Mouse (Mus musculus) heart, embryonic 11.5 days (tissue): ENCODE data around the gene Zfp39. TPM values are rescaled to one million over a fixed set of nuclear protein-coding genes. Genes with fewer than 3 reads are reported as not detected.

Source experiments
- ATAC-seq: fragments of 200-750 bp; cut with Nextera tagmentation; replicated peaks from 2 replicates; pipeline ENCODE4 v1.8.0; 2017; ENCODE audit warnings: moderate library complexity; ENCODE audit not compliant: insufficient number of reproducible peaks, low FRiP score, low TSS enrichment
- H3K27ac ChIP-seq: fragments of 300-500 bp; sonication (generic); 2 replicates; pipeline ENCODE4 v1.5.1; 2014; ENCODE audit warnings: mild to moderate bottlenecking, low read depth, low read length
- H3K27me3 ChIP-seq: fragments of 300-500 bp; sonication (generic); 2 replicates; pipeline ENCODE4 v1.6.1; 2014; ENCODE audit warnings: mild to moderate bottlenecking, low read length, mixed read lengths; ENCODE audit not compliant: control insufficient read depth, insufficient read depth
- H3K36me3 ChIP-seq: fragments of 300-500 bp; sonication (generic); 2 replicates; pipeline ENCODE4 v1.6.1; 2014; ENCODE audit warnings: mild to moderate bottlenecking, low read length, moderate library complexity, mixed read lengths; ENCODE audit not compliant: control insufficient read depth, insufficient read depth
- H3K4me1 ChIP-seq: fragments of 300-500 bp; sonication (generic); 2 replicates; pipeline ENCODE4 v1.6.1; 2014; ENCODE audit warnings: low read length; ENCODE audit not compliant: control insufficient read depth, insufficient read depth
- H3K4me2 ChIP-seq: fragments of 300-500 bp; sonication (generic); 2 replicates; pipeline ENCODE4 v1.6.1; 2014; ENCODE audit warnings: mild to moderate bottlenecking, moderate library complexity
- H3K4me3 ChIP-seq: fragments of 300-500 bp; sonication (generic); 2 replicates; pipeline ENCODE4 v1.5.1; 2014; ENCODE audit warnings: low read depth, low read length
- H3K9ac ChIP-seq: fragments of 300-500 bp; sonication (generic); 2 replicates; pipeline ENCODE4 v1.6.1; 2014; ENCODE audit warnings: mild to moderate bottlenecking, low read depth, low read length, moderate library complexity
- H3K9me3 ChIP-seq: fragments of 300-500 bp; sonication (generic); replicated peaks from 2 replicates; pipeline ENCODE4 v1.6.1; 2016; ENCODE audit warnings: low read length; ENCODE audit not compliant: control insufficient read depth
- WGBS: fragments of 180-500 bp; shearing (Covaris S2); extraction: QIAGEN DNeasy Blood & Tissue Kit; methylation state at CpG from one replicate; pipeline ENCODE4 v1.1.7; 2014; ENCODE audit not compliant: insufficient replicate concordance; 5-methylcytosine and 5-hydroxymethylcytosine counted together
- polyA plus RNA-seq: library from polyadenylated mRNA; unstranded; fragments of >200 nt; fragmentation: Nextera tagmentation; extraction: Ambion mirVana; gene quantifications from 2 replicates; pipeline ENCODE4 v1.2.1, GENCODE M21; 2014

The Zfp39 gene
- polyA plus RNA-seq, 1 experiment from 2014 or later = 5.4 TPM

DNA sequence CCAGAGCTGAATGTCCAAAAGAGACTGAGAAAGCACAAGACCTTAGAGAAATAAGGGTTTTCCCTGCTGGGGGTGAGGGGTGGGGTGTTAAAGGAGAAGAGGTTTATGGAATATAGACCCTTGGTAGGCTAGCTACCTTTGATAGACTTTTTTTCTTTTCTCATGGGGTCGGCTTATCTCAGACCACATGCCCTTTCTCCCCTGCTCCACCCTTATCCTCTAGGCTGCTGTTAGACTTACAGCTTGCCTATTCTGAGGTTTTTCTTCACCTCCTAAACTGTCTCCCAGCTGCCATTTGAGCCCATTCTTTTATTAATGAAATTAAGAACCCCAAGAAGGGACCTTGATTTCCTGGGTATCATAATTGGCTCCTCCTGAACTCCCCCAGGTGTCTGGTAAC, 9.8 kb upstream of the Zfp39 start:
- Histone ChIP-seq H3K9ac (peak overlapping the region; percentile 71), H3K27ac (peak overlapping the region; percentile 58), H3K27me3 (no peaks in the 10 kb centered on the region; the same call in 1 of the 2 replicates), H3K9me3 (no peaks in the 10 kb centered on the region), H3K4me1 (no peaks in the 10 kb centered on the region), H3K4me2 (peak overlapping the region; percentile 77), H3K4me3 (no peak overlapping the region), H3K36me3 (no peaks in the 10 kb centered on the region)
- ATAC-seq = no peak
- WGBS = 54% methylated on average over 1 of the region's 1 CpGs

DNA sequence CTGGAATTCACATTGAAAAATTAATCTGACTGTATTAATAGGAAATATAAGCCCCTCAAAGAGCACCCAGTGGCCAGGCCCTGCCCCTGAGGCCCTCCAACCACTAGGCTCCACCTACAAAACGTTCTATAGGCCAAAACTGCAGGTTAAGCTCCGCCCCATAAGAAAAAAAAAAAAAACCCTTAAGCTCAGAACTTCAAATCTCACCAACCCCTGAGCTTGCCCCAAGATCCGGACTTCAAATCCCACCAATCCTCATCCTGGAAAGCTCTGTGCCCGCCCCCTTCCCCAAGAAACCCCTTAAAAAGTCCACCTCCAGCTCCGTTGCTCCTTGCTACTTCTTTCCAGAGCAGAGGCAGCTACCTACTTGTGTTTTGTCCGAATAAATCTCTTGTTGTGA, 813 bp upstream of the Zfp39 start:
- Histone ChIP-seq H3K4me1 (peaks cover 5% of the 10 kb centered on the region), H3K27me3 (no peaks in the 10 kb centered on the region), H3K4me3 (no peak overlapping the region), H3K36me3 (0 out of 2 replicates have a peak, but pooled peaks cover 3% of the 10 kb centered on the region), H3K4me2 (peak overlapping the region; percentile 96; the same call in 1 of the 2 replicates), H3K9me3 (no peaks in the 10 kb centered on the region), H3K27ac (no peak overlapping the region), H3K9ac (no peak overlapping the region)
- 42% methylated on average over 6 of the region's 6 CpGs for WGBS
- no peak for ATAC-seq

DNA sequence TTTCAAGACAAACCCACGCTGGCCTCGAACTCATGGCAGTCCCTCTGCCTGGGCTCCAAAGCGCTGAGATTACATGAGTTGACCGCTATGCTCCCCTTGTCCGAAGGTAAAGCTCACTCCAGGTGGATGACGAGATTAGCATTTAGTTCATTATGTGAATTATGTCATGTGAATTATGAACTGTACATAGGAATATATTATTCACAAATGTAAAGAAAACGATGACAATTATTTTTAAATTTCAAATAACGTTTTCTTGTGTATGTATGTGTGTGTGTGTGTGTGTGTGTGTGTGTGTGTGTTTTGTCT, 339 bp upstream of the Zfp39 start:
- 0 out of 2 replicates have a peak overlapping the region, but pooled peaks have one; percentile 42 for H3K27ac ChIP-seq
- H3K9ac ChIP-seq = peak overlapping the region; percentile 58; the same call in 1 of the 2 replicates
- H3K36me3 ChIP-seq = 0 out of 2 replicates have a peak, but pooled peaks cover 3% of the 10 kb centered on the region
- H3K4me3 ChIP-seq = peak overlapping the region; percentile 78
- peak overlapping the region; percentile 96 for H3K4me2 ChIP-seq
- ATAC-seq = 0 out of 2 replicates have a peak, but pooled peaks have one; percentile 1
- H3K4me1 ChIP-seq = peaks cover 5% of the 10 kb centered on the region
- WGBS = 4% methylated on average over 8 of the region's 8 CpGs
- no peaks in the 10 kb centered on the region for H3K9me3 ChIP-seq
- no peaks in the 10 kb centered on the region for H3K27me3 ChIP-seq

DNA sequence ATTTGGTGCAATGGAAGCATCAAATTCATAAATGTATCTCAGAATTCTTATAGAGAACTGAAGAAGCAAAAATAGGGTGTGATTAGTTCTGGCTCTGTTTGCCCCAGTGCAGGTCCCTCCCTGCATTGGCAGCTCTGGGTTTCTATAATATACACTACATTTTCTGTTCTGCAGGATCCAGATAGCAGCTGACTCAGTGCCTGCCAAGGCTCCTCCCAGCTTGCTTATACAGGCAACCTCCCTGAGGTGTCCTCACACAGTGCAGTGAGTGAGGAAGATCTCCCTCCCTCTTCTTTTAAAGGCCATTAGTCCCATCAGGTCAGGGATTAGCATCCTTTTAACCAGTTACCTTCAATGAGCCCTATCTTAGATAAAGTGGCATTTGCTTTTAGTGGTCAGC, 2.9 kb downstream of the Zfp39 start:
- Histone ChIP-seq H3K4me1 (peaks cover 5% of the 10 kb centered on the region), H3K4me3 (no peak overlapping the region), H3K4me2 (no peak overlapping the region), H3K9ac (no peak overlapping the region), H3K36me3 (0 out of 2 replicates have a peak, but pooled peaks cover 7% of the 10 kb centered on the region), H3K27ac (no peak overlapping the region), H3K27me3 (no peaks in the 10 kb centered on the region), H3K9me3 (no peaks in the 10 kb centered on the region)
- ATAC-seq = no peak

GRCm38 (mm10) chr11:58897485-58897884, 6.5 kb downstream of the Zfp39 start:
- 81% methylated on average over 6 of the region's 6 CpGs for WGBS
- H3K9ac ChIP-seq = no peak overlapping the region
- no peak overlapping the region for H3K4me2 ChIP-seq
- H3K36me3 ChIP-seq = peaks cover 16% of the 10 kb centered on the region
- no peaks in the 10 kb centered on the region for H3K27me3 ChIP-seq
- H3K9me3 ChIP-seq = no peaks in the 10 kb centered on the region
- H3K4me1 ChIP-seq = no peaks in the 10 kb centered on the region
- no peak overlapping the region for H3K27ac ChIP-seq
- no peak overlapping the region for H3K4me3 ChIP-seq
- no peak for ATAC-seq

DNA sequence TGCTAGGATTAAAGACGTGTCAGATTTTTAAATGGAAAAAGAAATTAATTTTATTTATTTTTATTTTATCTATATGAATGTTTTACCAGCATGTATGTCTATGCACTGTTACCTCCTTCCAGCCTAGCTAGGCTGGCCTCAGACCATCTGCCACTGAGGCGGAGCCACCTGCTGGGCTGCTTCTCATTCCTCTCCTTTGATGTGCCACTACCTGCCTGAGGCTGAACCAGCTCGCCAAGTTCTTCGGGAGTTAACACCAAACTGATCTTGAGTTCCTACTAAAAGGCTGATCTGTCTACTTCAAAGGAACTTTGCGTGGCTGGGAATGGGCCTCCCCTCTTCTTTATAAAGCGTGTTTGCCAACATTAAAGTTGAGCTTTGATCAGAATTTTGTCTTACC, 9.6 kb downstream of the Zfp39 start:
- no peaks in the 10 kb centered on the region for H3K9me3 ChIP-seq
- H3K27me3 ChIP-seq = no peaks in the 10 kb centered on the region
- ATAC-seq = no peak
- no peak overlapping the region for H3K4me3 ChIP-seq
- no peaks in the 10 kb centered on the region for H3K4me1 ChIP-seq
- peaks cover 32% of the 10 kb centered on the region for H3K36me3 ChIP-seq
- H3K27ac ChIP-seq = no peak overlapping the region
- no peak overlapping the region for H3K4me2 ChIP-seq
- 79% methylated on average over 6 of the region's 6 CpGs for whole genome bisulfite sequencing
- H3K9ac ChIP-seq = no peak overlapping the region

DNA sequence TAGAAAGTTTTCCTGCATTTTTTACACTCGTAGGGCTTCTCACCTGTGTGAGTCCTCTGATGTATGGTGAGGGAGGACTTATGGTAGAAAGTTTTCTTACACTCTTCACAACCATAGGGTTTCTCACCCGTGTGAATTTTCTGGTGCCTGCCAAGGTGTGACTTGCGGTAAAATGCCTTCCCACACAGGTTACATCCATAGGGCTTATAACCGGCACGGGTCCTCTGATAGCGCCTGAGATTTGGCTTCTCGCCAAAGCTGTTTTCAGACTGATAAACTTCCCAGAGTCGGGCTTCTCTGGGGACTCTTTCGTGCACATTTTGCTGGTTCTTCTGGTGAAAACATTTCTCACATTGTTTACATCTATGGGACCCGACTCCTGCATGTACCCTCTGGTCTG, 13.5 kb downstream of the Zfp39 start:
- H3K4me2 ChIP-seq = no peak overlapping the region
- H3K27ac ChIP-seq = no peak overlapping the region
- no peak for ATAC-seq
- 87% methylated on average over 10 of the region's 10 CpGs for WGBS
- no peaks in the 10 kb centered on the region for H3K9me3 ChIP-seq
- H3K4me3 ChIP-seq = no peak overlapping the region
- peaks cover 28% of the 10 kb centered on the region for H3K36me3 ChIP-seq
- no peak overlapping the region for H3K9ac ChIP-seq
- no peaks in the 10 kb centered on the region for H3K27me3 ChIP-seq
- H3K4me1 ChIP-seq = no peaks in the 10 kb centered on the region

- no peaks in the 10 kb centered on the region for H3K9me3 ChIP-seq
- H3K4me1 ChIP-seq = no peaks in the 10 kb centered on the region
- H3K27ac ChIP-seq = no peak overlapping the region
- no peak overlapping the region for H3K9ac ChIP-seq
- H3K36me3 ChIP-seq = peaks cover 12% of the 10 kb centered on the region
- WGBS = 80% methylated on average over 8 of the region's 8 CpGs
- no peak for ATAC-seq
- no peak overlapping the region for H3K4me2 ChIP-seq
- no peaks in the 10 kb centered on the region for H3K27me3 ChIP-seq
- H3K4me3 ChIP-seq = no peak overlapping the region
Measured at GRCm38 (mm10) chr11:58883756-58884155, 20.3 kb downstream of the Zfp39 start.

DNA sequence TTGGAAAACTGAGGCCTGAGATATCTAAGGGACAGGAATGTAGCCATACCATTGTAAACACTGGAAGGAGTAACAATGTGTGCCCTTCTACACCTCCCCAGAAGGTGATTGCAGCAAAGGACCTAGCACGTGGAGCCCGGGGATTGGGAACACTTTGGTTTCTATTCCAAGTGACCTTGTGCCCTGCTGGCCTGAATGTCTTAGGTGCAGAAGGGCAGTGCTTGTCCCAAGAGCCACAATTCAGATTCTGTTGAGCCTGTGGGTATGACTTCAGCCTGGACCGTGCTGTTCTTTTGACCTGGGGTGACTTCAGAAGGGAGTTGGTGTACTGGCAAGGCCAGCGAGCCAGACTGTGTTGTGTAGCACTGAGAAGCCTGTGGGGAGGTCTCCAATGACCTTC, 33.1 kb downstream of the Zfp39 start:
- H3K27ac ChIP-seq = no peak overlapping the region
- H3K9ac ChIP-seq = no peak overlapping the region
- peaks cover 8% of the 10 kb centered on the region; the same call in 1 of the 2 replicates for H3K4me1 ChIP-seq
- no peak overlapping the region for H3K4me3 ChIP-seq
- no peaks in the 10 kb centered on the region for H3K9me3 ChIP-seq
- no peak overlapping the region for H3K4me2 ChIP-seq
- no peaks in the 10 kb centered on the region for H3K27me3 ChIP-seq
- WGBS = 78% methylated on average over 4 of the region's 4 CpGs
- 0 out of 2 replicates have a peak, but pooled peaks cover 2% of the 10 kb centered on the region for H3K36me3 ChIP-seq
- ATAC-seq = no peak
